Mouse (Mus musculus): ENCODE results near the gene Pycr1. TPM values are rescaled to one million over a fixed set of nuclear protein-coding genes. Genes with fewer than 3 reads are reported as not detected.

The Pycr1 gene
- polyA plus RNA-seq, 1 experiment from 2014 or later = 22.4 TPM

DNA sequence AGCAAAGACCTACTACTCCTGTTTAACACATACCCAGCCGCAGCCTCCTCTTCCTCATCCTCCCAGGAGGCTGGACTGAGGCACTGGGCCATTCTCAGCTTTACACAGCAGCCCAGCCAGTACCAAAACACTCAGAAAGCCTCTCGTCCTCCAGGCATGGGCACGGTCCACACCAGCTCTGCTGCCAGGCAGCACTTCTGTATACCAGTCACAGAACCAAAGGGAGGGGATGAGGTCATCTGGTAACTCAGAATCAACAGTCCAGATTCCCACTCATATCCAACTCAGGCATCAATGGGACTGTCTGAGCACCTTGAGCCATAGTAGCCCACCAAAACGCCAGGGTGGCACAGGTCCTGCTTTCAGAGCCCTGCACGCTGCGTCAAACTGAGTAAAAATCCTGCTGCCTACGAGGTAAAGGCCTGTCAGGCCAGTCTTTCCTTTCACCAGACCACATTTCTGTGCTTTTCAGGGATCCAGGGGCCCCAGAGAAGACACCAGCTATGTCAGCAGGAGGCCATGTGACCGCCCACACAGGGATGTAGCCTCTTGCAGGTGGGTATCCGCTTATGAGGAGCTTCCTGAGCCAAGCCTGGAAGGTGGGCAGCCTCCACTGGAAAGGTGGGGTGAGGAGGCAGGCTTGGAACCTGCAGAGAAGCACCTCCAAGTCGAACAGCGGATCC lies 16.6 kb downstream of the Pycr1 start:
- Histone ChIP-seq H3K4me3 (ENCODE audit: low read depth, low read length) (no peak overlapping the region), H3K4me1 (replicated peaks; ENCODE audit: control insufficient read depth, insufficient read depth, low read length) (peaks cover 26% of the 10 kb centered on the region), H3K9me3 (ENCODE audit: control insufficient read depth, low read length) (no peaks in the 10 kb centered on the region), H3K9ac (ENCODE audit: low read length) (no peak overlapping the region), H3K27ac (ENCODE audit: low read depth) (no peak overlapping the region), H3K4me2 (ENCODE audit: low read length) (no peak overlapping the region), H3K27me3 (replicated peaks; ENCODE audit: control insufficient read depth, insufficient read depth, low read length) (no peaks in the 10 kb centered on the region), H3K36me3 (ENCODE audit: control insufficient read depth, insufficient read depth, low read length) (peaks cover 31% of the 10 kb centered on the region)
- ATAC-seq (replicated peaks; ENCODE audit: low FRiP score, low TSS enrichment, low read depth) = no peak
- DNase-seq (ENCODE audit: low spot score) = no peak
- 90% methylated on average over 11 of the region's 11 CpGs for WGBS

DNA sequence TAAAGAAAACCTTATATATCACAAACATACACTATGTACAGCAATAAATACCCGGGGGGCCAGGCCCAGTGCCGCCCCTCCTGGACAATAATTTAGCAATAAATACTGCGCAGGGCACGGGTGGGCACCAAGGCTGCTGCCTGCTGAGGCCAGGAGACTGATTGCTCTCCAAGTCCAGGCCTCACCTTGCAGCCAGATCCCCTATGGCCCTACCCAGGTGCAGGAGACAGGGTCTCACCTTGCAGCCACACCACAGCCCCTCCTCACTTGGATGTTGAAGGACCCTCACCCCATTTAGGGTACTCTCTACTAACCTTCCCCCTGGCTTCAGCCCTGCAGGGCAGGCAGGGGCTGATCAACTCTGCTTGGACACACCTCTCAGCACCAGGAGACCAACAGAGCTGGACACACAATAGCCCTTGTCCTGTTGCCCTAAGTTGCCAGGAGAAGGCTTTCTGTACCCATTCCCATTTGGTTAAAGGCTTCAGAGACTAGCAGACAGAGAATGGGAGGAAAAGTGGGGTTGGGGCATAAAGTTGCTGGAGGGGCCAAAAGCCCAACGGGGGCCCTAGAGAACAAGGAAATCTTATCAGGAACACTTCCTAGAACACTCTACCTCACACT lies 18.3 kb downstream of the Pycr1 start, which contains the start of gene Sirt7:
Gene Sirt7, minus strand, starts transcription at position 89 of the 624 bp plus-strand sequence.
- WGBS = 17% methylated on average over 5 of the region's 5 CpGs
- H3K9ac ChIP-seq (ENCODE audit: low read length) = peak within 1 kb of the TSS; percentile 73
- H3K4me3 ChIP-seq (ENCODE audit: low read depth, low read length) = peak within 1 kb of the TSS; percentile 97
- peaks cover 46% of the 10 kb centered on the region for H3K36me3 ChIP-seq (ENCODE audit: control insufficient read depth, insufficient read depth, low read length)
- no peaks in the 10 kb centered on the region for H3K27me3 ChIP-seq (replicated peaks; ENCODE audit: control insufficient read depth, insufficient read depth, low read length)
- H3K27ac ChIP-seq (ENCODE audit: low read depth) = peak within 1 kb of the TSS; percentile 70
- ATAC-seq (replicated peaks; ENCODE audit: low FRiP score, low TSS enrichment, low read depth) (0 out of 2 replicates have a peak, but pooled peaks have one; percentile 4), DNase-seq (ENCODE audit: low spot score) (no peak)
- no peaks in the 10 kb centered on the region for H3K9me3 ChIP-seq (ENCODE audit: control insufficient read depth, low read length)
- H3K4me1 ChIP-seq (replicated peaks; ENCODE audit: control insufficient read depth, insufficient read depth, low read length) = peaks cover 21% of the 10 kb centered on the region
- peak within 1 kb of the TSS; percentile 98 for H3K4me2 ChIP-seq (ENCODE audit: low read length)

DNA sequence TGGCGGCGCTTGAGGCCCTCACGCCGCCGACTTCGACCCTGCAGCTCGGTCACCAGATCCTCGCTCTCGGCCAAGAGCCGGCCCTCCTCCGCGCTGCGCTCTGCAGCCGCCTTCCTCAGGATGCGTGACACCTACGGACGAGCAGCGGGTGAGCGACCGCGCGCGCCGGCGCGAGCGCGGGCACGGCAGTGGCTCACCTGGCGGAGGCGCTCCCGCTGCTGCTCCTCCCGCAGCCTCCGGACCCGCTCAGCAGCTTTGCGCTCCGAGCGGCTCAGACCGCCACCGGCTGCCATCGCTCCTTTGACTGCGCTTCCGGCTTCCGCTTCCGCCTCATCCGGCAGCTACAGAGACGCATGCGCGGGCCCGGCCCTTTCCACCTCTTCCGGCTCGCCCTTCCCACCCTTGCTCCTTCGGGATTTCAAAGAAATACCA lies 18.9 kb downstream of the Pycr1 start:
- Histone ChIP-seq H3K4me3 (ENCODE audit: low read depth, low read length) (peak overlapping the region; percentile 97), H3K9me3 (ENCODE audit: control insufficient read depth, low read length) (no peaks in the 10 kb centered on the region), H3K27ac (ENCODE audit: low read depth) (peak overlapping the region; percentile 70), H3K9ac (ENCODE audit: low read length) (peak overlapping the region; percentile 73), H3K27me3 (replicated peaks; ENCODE audit: control insufficient read depth, insufficient read depth, low read length) (no peaks in the 10 kb centered on the region), H3K4me2 (ENCODE audit: low read length) (peak overlapping the region; percentile 98), H3K4me1 (replicated peaks; ENCODE audit: control insufficient read depth, insufficient read depth, low read length) (peaks cover 15% of the 10 kb centered on the region), H3K36me3 (ENCODE audit: control insufficient read depth, insufficient read depth, low read length) (peaks cover 52% of the 10 kb centered on the region)
- under 1% methylated on average over 53 of the region's 53 CpGs for WGBS
- ATAC-seq (replicated peaks; ENCODE audit: low FRiP score, low TSS enrichment, low read depth) (peak; percentile 83), DNase-seq (ENCODE audit: low spot score) (peak; percentile 90)

- H3K4me1 ChIP-seq (replicated peaks; ENCODE audit: control insufficient read depth, insufficient read depth, low read length) = peaks cover 12% of the 10 kb centered on the region
- DNase-seq (ENCODE audit: low spot score) (peak; percentile 82), ATAC-seq (replicated peaks; ENCODE audit: low FRiP score, low TSS enrichment, low read depth) (peak; percentile 77)
- peak overlapping the region; percentile 97 for H3K4me3 ChIP-seq (ENCODE audit: low read depth, low read length)
- peaks cover 51% of the 10 kb centered on the region for H3K36me3 ChIP-seq (ENCODE audit: control insufficient read depth, insufficient read depth, low read length)
- H3K4me2 ChIP-seq (ENCODE audit: low read length) = peak overlapping the region; percentile 98
- 14% methylated on average over 29 of the region's 30 CpGs for WGBS
- H3K27ac ChIP-seq (ENCODE audit: low read depth) = peak overlapping the region; percentile 70
- H3K9me3 ChIP-seq (ENCODE audit: control insufficient read depth, low read length) = no peaks in the 10 kb centered on the region
- peak overlapping the region; percentile 73 for H3K9ac ChIP-seq (ENCODE audit: low read length)
- no peaks in the 10 kb centered on the region for H3K27me3 ChIP-seq (replicated peaks; ENCODE audit: control insufficient read depth, insufficient read depth, low read length)
These were observed 19.4 kb downstream of the Pycr1 start for GRCm38 (mm10) chr11:120623961-120624679.

DNA sequence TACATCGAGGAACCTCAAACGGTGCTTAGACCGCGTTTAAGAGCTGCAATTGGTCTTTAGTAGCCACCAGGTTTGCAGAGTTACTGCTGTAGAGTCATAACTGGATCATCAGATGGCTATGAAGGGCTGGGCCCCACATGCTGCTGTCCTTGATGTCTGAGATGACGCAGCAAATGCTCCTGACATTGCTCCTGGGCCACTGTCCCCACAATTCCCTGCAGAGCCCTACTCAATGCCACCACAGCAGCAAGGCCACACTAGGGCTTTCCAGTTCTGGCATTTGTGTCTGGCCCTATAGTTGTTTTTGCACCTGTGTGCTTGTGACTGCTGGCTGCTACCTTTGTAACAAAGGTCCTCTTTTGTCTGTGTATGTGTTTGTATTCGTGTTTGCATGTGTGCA lies 20.8 kb downstream of the Pycr1 start:
- H3K4me1 ChIP-seq (replicated peaks; ENCODE audit: control insufficient read depth, insufficient read depth, low read length) = peaks cover 12% of the 10 kb centered on the region
- H3K4me2 ChIP-seq (ENCODE audit: low read length) = no peak overlapping the region
- H3K9me3 ChIP-seq (ENCODE audit: control insufficient read depth, low read length) = no peaks in the 10 kb centered on the region
- no peak overlapping the region for H3K9ac ChIP-seq (ENCODE audit: low read length)
- no peaks in the 10 kb centered on the region for H3K27me3 ChIP-seq (replicated peaks; ENCODE audit: control insufficient read depth, insufficient read depth, low read length)
- H3K36me3 ChIP-seq (ENCODE audit: control insufficient read depth, insufficient read depth, low read length) = peaks cover 48% of the 10 kb centered on the region
- 89% methylated on average over 6 of the region's 6 CpGs for WGBS
- ATAC-seq (replicated peaks; ENCODE audit: low FRiP score, low TSS enrichment, low read depth) (no peak), DNase-seq (ENCODE audit: low spot score) (no peak)
- H3K27ac ChIP-seq (ENCODE audit: low read depth) = no peak overlapping the region
- no peak overlapping the region for H3K4me3 ChIP-seq (ENCODE audit: low read depth, low read length)

GRCm38 (mm10) chr11:120620195-120620594 lies 23.4 kb downstream of the Pycr1 start:
- WGBS = 92% methylated on average over 14 of the region's 14 CpGs
- ATAC-seq (replicated peaks; ENCODE audit: low FRiP score, low TSS enrichment, low read depth) = no peak
- Histone ChIP-seq H3K27me3 (replicated peaks; ENCODE audit: control insufficient read depth, insufficient read depth, low read length) (no peaks in the 10 kb centered on the region), H3K4me1 (replicated peaks; ENCODE audit: control insufficient read depth, insufficient read depth, low read length) (peaks cover 15% of the 10 kb centered on the region), H3K36me3 (ENCODE audit: control insufficient read depth, insufficient read depth, low read length) (peaks cover 47% of the 10 kb centered on the region), H3K4me3 (ENCODE audit: low read depth, low read length) (no peak overlapping the region), H3K27ac (ENCODE audit: low read depth) (no peak overlapping the region), H3K4me2 (ENCODE audit: low read length) (no peak overlapping the region), H3K9ac (ENCODE audit: low read length) (no peak overlapping the region), H3K9me3 (ENCODE audit: control insufficient read depth, low read length) (no peaks in the 10 kb centered on the region)
- no peak for DNase-seq (ENCODE audit: low spot score)

GRCm38 (mm10) chr11:120618619-120619535 lies 24.7 kb downstream of the Pycr1 start:
- DNase-seq (ENCODE audit: low spot score) (no peak), ATAC-seq (replicated peaks; ENCODE audit: low FRiP score, low TSS enrichment, low read depth) (no peak)
- Histone ChIP-seq H3K27me3 (replicated peaks; ENCODE audit: control insufficient read depth, insufficient read depth, low read length) (no peaks in the 10 kb centered on the region), H3K4me2 (ENCODE audit: low read length) (no peak overlapping the region), H3K9me3 (ENCODE audit: control insufficient read depth, low read length) (no peaks in the 10 kb centered on the region), H3K36me3 (ENCODE audit: control insufficient read depth, insufficient read depth, low read length) (peaks cover 59% of the 10 kb centered on the region), H3K4me1 (replicated peaks; ENCODE audit: control insufficient read depth, insufficient read depth, low read length) (peaks cover 10% of the 10 kb centered on the region), H3K4me3 (ENCODE audit: low read depth, low read length) (no peak overlapping the region), H3K9ac (ENCODE audit: low read length) (no peak overlapping the region), H3K27ac (ENCODE audit: low read depth) (no peak overlapping the region)
- WGBS = 93% methylated on average over 25 of the region's 25 CpGs
